Mouse (Mus musculus) lung, embryonic 14.5 days (tissue): ENCODE results near the gene Pagr1a. TPM values are rescaled to one million over a fixed set of nuclear protein-coding genes. Genes with fewer than 3 reads are reported as not detected.

ENCODE experiments used
- ATAC-seq: fragments of 200-750 bp; cut with Nextera tagmentation; 2 replicates; pipeline ENCODE4 v1.8.0; 2017; ENCODE audit warnings: mild to moderate bottlenecking, moderate TSS enrichment, moderate library complexity; ENCODE audit not compliant: insufficient read depth
- DNase-seq: peaks from one replicate; pipeline ENCODE4 v3.0.0-alpha.2; 2015
- H3K27ac ChIP-seq: fragments of 300-500 bp; sonication (generic); 2 replicates; pipeline ENCODE4 v1.5.1; 2014; ENCODE audit warnings: low read depth, mild to moderate bottlenecking, moderate library complexity
- H3K27me3 ChIP-seq: fragments of 300-500 bp; sonication (generic); 2 replicates; pipeline ENCODE4 v1.6.1; 2014; ENCODE audit warnings: low read length, control low read depth; ENCODE audit not compliant: insufficient read depth
- H3K36me3 ChIP-seq: fragments of 300-500 bp; sonication (generic); 2 replicates; pipeline ENCODE4 v1.6.1; 2014; ENCODE audit warnings: control low read depth; ENCODE audit not compliant: insufficient read depth
- H3K4me1 ChIP-seq: fragments of 300-500 bp; sonication (generic); 2 replicates; pipeline ENCODE4 v1.6.1; 2014; ENCODE audit warnings: antibody characterized with exemption, control low read depth; ENCODE audit not compliant: insufficient read depth
- H3K4me2 ChIP-seq: fragments of 300-500 bp; sonication (generic); 2 replicates; pipeline ENCODE4 v1.6.1; 2014; ENCODE audit warnings: mild to moderate bottlenecking
- H3K4me3 ChIP-seq: fragments of 300-500 bp; sonication (generic); 2 replicates; pipeline ENCODE4 v1.5.1; 2014; ENCODE audit warnings: low read depth, low read length
- H3K9ac ChIP-seq: fragments of 300-500 bp; sonication (generic); 2 replicates; pipeline ENCODE4 v1.6.1; 2014
- H3K9me3 ChIP-seq: fragments of 300-500 bp; sonication (generic); 2 replicates; pipeline ENCODE4 v1.6.1; 2016; ENCODE audit warnings: low read depth, low read length, control low read depth
- CTCF ChIP-seq: IDR thresholded peaks from 2 replicates; pipeline ENCODE4 v1.5.1; 2016; ENCODE audit warnings: antibody characterized with exemption, low read depth
- WGBS: fragments of 180-500 bp; shearing (Covaris S2); extraction: QIAGEN DNeasy Blood & Tissue Kit; methylation state at CpG from one replicate; pipeline ENCODE4 v1.1.7; 2014; 5-methylcytosine and 5-hydroxymethylcytosine counted together
- polyA plus RNA-seq: library from polyadenylated mRNA; unstranded; fragments of >200 nt; fragmentation: Nextera tagmentation; extraction: Ambion mirVana; gene quantifications from 2 replicates; pipeline ENCODE4 v1.2.1, GENCODE M21; 2014

Gene Pagr1a
- 21.9 and 44.5 TPM in 2 replicates for polyA plus RNA-seq

DNA sequence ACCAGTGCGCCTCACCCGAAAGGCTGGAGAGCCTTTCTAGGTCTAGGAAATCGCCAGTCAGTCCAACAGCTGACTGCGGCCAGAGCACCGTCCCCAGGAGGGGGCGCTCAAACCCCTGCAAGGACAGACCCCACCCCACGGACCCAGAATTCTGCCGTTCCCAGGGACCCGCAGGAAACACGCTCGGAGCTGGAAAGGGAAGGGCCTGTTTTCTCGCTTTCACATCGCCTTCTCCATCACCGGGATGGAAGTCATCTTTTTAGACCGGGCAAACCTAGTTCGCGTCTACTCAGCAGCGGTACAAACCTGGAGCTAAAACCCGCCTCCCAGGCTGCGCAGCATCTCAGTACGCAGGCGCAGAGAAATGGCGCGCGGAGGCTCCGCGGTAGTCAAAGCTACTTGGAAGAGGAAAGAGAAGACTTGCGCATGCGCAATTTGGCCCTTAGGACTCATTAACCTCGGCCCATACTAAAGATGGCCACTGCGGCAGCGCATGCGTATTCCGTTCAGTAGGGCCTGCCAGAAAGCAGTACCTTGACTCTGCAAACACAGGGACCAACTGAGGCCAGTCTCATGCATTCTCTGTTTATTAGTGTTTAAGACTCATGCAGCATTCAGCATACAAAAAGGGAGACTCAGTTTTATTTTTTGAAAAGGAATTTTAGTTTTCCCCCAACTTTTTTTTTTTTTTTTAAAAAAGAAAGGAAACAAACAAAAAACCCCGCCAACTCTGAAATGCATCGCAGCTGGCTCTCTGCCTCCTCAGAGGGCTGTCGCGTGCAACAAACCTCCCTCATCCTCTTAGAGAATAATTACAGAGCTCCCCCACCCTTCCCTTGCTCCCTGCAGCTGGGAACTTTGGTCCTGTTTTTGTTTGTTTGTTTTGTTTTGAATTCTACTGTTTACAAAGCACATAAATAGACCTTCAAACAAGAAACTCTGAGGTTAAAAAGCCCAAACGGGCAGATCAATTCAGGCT, at the start of gene Pagr1a:
Gene Pagr1a, minus strand, starts transcription at position 382 of the 979 bp plus-strand sequence.
- peak; percentile 91 for TF ChIP-seq CTCF
- Histone ChIP-seq H3K4me3 (peak within 1 kb of the TSS; percentile 73), H3K27me3 (no peaks in the 10 kb centered on the region), H3K4me2 (peak within 1 kb of the TSS; percentile 87), H3K36me3 (peaks cover 49% of the 10 kb centered on the region), H3K27ac (peak within 1 kb of the TSS; percentile 97), H3K4me1 (peaks cover 5% of the 10 kb centered on the region), H3K9me3 (no peaks in the 10 kb centered on the region), H3K9ac (peak within 1 kb of the TSS; percentile 88)
- WGBS, result 1% methylated on average over 39 of the region's 39 CpGs
- ATAC-seq (peak; percentile 71), DNase-seq (peak; percentile 100)

DNA sequence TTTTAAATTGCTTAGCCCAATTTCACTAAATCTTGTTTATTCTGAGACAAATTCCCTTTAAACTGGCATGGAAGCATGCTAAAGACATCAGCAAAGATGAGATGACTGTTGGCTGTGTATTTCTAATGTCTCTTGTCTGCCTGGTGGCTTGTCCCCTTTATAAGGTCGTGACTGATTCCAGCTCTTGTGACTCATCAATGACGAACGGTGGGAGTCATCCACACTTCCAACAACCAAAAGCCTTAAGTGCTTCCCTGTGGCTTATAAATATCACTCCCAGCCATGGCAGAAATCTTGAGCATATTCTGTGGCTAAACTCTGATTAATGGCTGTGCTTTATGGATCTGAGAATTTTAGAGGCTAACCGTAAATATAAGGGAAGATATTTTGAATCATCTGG, 49.2 kb upstream of the Pagr1a start:
- H3K9me3 ChIP-seq, result no peaks in the 10 kb centered on the region
- TF ChIP-seq CTCF, result no peak
- no peaks in the 10 kb centered on the region for H3K27me3 ChIP-seq
- H3K36me3 ChIP-seq, result no peaks in the 10 kb centered on the region
- no peak for DNase-seq
- H3K9ac ChIP-seq, result no peak overlapping the region
- H3K27ac ChIP-seq, result no peak overlapping the region
- H3K4me1 ChIP-seq, result no peaks in the 10 kb centered on the region
- WGBS, result 66% methylated on average over 4 of the region's 4 CpGs
- no peak overlapping the region for H3K4me3 ChIP-seq
- no peak overlapping the region for H3K4me2 ChIP-seq
- ATAC-seq, result no peak

DNA sequence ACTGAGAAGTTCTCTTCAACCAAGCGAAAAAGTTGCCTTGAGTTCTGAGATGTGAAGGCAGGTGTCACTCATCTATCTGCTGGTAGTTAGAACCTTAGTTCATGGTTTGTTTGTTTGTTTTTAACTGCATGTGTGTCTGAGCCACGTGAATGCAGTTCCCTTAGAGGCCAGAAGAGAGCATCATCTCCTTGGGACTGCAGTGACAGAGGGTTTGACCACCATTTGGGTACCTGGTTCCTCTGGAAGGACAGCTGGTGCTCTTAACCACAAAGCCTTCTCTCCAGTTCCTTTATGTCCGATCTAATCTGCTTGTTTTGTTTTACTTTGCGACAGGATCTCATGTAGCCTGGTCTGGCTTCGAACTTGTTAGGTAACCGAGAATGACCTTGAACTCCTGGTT, 48.4 kb upstream of the Pagr1a start:
- Histone ChIP-seq H3K9me3 (no peaks in the 10 kb centered on the region), H3K27me3 (no peaks in the 10 kb centered on the region), H3K4me1 (no peaks in the 10 kb centered on the region), H3K4me2 (no peak overlapping the region), H3K4me3 (no peak overlapping the region), H3K36me3 (no peaks in the 10 kb centered on the region), H3K27ac (no peak overlapping the region), H3K9ac (no peak overlapping the region)
- DNase-seq, result no peak
- TF ChIP-seq CTCF, result 0 out of 2 replicates have a peak, but pooled peaks have one; percentile 4
- ATAC-seq, result no peak
- 79% methylated on average over 6 of the region's 6 CpGs for WGBS

DNA sequence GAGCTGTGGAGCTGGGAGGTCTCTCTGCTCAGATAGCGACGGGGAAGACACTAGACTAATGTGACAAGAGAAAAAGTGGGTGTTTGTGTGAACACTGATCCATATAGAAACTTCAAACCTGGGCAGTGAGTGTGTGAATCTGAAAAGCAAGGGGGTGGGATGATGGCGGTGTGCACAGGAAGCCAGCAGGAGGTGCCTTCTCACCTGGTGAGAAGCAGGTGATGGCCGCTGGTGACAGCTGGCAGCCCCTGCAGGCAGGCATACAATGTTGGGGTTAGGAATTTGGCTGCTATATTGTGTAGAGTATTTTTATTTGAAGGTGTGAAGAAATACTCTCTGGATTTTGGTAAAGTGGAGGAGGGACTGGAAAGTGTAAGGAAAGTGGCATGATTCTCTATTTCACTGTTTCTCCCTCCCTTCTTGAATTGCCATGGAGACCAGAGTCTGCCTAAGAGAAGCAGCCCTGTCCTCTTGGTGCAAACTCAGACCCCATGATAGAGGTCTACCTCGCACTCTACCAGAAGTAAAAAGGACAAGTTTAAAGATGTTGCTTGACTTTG, 38.0 kb upstream of the Pagr1a start:
- DNase-seq (no peak), ATAC-seq (no peak)
- Histone ChIP-seq H3K9ac (no peak overlapping the region), H3K4me2 (no peak overlapping the region), H3K27me3 (no peaks in the 10 kb centered on the region), H3K4me1 (no peaks in the 10 kb centered on the region), H3K36me3 (no peaks in the 10 kb centered on the region), H3K27ac (no peak overlapping the region), H3K4me3 (no peak overlapping the region), H3K9me3 (no peaks in the 10 kb centered on the region)
- no peak for TF ChIP-seq CTCF
- WGBS, result 58% methylated on average over 5 of the region's 5 CpGs

DNA sequence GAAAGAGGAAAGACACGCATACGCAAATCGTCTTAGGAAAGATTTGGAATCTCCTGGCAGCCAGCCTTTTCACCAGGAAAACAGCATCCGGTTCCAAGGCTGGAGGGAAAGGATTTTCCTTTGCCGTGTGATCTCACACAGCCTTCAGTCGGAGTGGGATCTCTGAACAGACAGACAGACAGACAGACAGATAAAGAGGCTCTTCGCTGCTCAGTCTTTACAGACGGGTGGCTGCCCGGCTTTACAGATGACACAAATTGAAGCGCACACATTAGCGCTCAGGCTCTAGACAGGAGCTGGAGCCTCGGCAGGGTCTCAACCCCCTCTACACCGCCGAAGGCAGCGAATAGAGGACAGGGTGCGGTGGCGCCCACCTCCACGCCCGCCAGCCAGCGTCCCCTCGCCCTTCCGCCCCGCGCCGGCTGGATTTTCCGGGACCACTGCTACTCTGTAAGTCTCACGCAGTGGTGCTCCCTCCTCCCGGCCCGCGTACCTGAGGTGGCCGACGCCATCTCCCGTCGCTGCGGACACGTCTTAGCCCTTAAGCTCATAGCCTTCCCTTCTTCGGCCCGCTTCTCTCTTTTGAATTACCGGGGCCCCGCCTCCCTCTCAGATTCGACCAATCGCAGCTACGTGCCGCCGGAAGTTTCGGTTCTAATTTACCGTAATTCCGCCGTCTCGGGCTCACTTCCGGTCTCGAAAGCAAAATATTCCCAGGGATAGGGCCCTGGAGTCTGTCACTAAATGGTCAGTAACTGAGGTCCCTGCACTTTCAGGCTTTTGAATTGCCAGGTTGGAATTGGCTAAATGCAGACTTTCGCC, 24.9 kb upstream of the Pagr1a start, which contains the start of gene Kif22:
Gene Kif22, minus strand, starts transcription at position 621 of the 822 bp plus-strand sequence.
- TF ChIP-seq CTCF, result no peak

DNA sequence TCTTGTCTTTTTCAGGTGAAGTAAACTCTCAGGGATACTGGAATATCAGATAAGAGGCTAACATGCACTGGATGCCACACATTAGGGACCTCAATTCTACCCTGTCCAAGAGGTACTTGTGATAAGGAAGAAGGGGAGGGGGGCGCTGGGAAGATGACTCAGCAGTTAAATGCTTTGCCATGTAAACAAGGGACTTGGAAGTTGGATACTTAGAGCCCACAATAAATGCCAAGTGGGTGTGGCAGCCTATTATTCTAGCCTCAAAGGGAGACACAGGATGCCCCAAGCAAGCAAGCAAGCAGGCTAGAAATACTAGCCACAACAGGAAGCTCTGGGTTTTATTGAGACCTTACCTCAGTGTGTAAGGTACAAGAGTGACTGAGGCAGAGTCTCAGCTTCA, 14.1 kb upstream of the Pagr1a start:
- no peak for TF ChIP-seq CTCF
- Histone ChIP-seq H3K4me1 (peaks cover 6% of the 10 kb centered on the region; the same call in 1 of the 2 replicates), H3K9me3 (no peaks in the 10 kb centered on the region), H3K4me2 (no peak overlapping the region), H3K9ac (no peak overlapping the region), H3K27me3 (no peaks in the 10 kb centered on the region), H3K36me3 (peaks cover 84% of the 10 kb centered on the region), H3K27ac (no peak overlapping the region), H3K4me3 (no peak overlapping the region)
- WGBS, result 70% methylated on average over 1 of the region's 1 CpGs
- DNase-seq, result no peak
- no peak for ATAC-seq

More for the DNA sequence above, 24.9 kb upstream of the Pagr1a start, which contains the start of gene Kif22:
- H3K4me2 ChIP-seq, result peak within 1 kb of the TSS; percentile 80
- H3K27ac ChIP-seq, result peak within 1 kb of the TSS; percentile 84
- H3K4me1 ChIP-seq, result no peaks in the 10 kb centered on the region; the same call in 1 of the 2 replicates
- DNase-seq (peak; percentile 98), ATAC-seq (peak; percentile 85)
- WGBS, result under 1% methylated on average over 53 of the region's 53 CpGs
- H3K9ac ChIP-seq, result peak within 1 kb of the TSS; percentile 90
- no peaks in the 10 kb centered on the region for H3K27me3 ChIP-seq
- H3K4me3 ChIP-seq, result peak within 1 kb of the TSS; percentile 99
- no peaks in the 10 kb centered on the region for H3K9me3 ChIP-seq
- H3K36me3 ChIP-seq, result peaks cover 19% of the 10 kb centered on the region
